Mouse (Mus musculus): ENCODE data around the gene Vmn2r28. TPM values are rescaled to one million over a fixed set of nuclear protein-coding genes. Genes with fewer than 3 reads are reported as not detected.
"Not testable (repeated sequence)": the region's sequence is repeated elsewhere in the genome, so short reads cannot be mapped to it uniquely, and the experiment has no call there.

Gene Vmn2r28
- polyA plus RNA-seq (2012; rRNA removed) (not detected in 2 replicates), polyA plus RNA-seq (2014; fragmentation: Nextera tagmentation; extraction: Ambion mirVana) (not detected in 2 replicates)

DNA sequence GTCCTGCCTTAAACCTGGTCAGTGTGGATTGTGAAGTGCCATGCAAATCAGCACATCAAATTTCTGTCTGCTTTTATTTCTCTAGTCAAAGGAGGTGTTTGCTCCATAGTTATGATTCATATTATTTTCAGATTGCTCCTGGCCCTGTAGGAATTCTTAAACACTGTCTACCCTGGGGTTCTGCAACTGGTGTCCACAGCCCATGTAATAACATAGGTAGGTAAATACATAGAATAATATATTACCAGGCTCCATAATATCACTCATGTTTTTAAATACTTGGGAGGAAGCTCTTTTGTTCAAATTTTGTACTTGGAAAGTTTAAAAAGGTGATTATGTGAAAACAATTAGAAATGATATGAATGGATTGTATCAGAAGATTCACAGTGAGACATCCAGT lies at the start of gene Vmn2r28:
Gene Vmn2r28 (minus strand): TSS at position 101 of the 400 bp plus-strand sequence.
- not testable (repeated sequence) for H3K4me2 ChIP-seq (replicated peaks; ENCODE audit: low read depth, low read length, severe bottlenecking); DNase-seq (ENCODE audit: low spot score); H3K4me1 ChIP-seq (ENCODE audit: control insufficient read depth, insufficient read depth, low read length); H3K4me3 ChIP-seq (replicated peaks; ENCODE audit: low read length); H3K27me3 ChIP-seq (ENCODE audit: control insufficient read depth, insufficient read depth, low read length); ATAC-seq (ENCODE audit: low FRiP score, low read depth); H3K27ac ChIP-seq (replicated peaks; ENCODE audit: low read depth, low read length); H3K36me3 ChIP-seq (ENCODE audit: control insufficient read depth, insufficient read depth, low read length); H3K9ac ChIP-seq (ENCODE audit: low read depth, low read length, severe bottlenecking); H3K9me3 ChIP-seq (ENCODE audit: control insufficient read depth, low read length)

GRCm38 (mm10) chr7:5540770-5541436 lies 47.1 kb upstream of the Vmn2r28 start:
- DNase-seq (ENCODE audit: low spot score); H3K27me3 ChIP-seq (ENCODE audit: control insufficient read depth, insufficient read depth, low read length); H3K36me3 ChIP-seq (ENCODE audit: control insufficient read depth, insufficient read depth, low read length); H3K9me3 ChIP-seq (ENCODE audit: control insufficient read depth, low read length); H3K4me1 ChIP-seq (ENCODE audit: control insufficient read depth, insufficient read depth, low read length); H3K4me3 ChIP-seq (replicated peaks; ENCODE audit: low read length); H3K9ac ChIP-seq (ENCODE audit: low read depth, low read length, severe bottlenecking); H3K4me2 ChIP-seq (replicated peaks; ENCODE audit: low read depth, low read length, severe bottlenecking); H3K27ac ChIP-seq (replicated peaks; ENCODE audit: low read depth, low read length); ATAC-seq (ENCODE audit: low FRiP score, low read depth): not testable (repeated sequence)
- WGBS, result 55% methylated on average over 3 of the region's 3 CpGs

GRCm38 (mm10) chr7:5456674-5457073 lies 37.1 kb downstream of the Vmn2r28 start, which contains the start of gene Vmn1r59:
TSS of gene Vmn1r59 (minus strand) at chr7:5456774.
- Histone ChIP-seq H3K4me2 (replicated peaks; ENCODE audit: low read depth, low read length, severe bottlenecking) (no peak within 1 kb of the TSS), H3K9me3 (ENCODE audit: control insufficient read depth, low read length) (peaks cover 7% of the 10 kb centered on the region; the same call in 1 of the 2 replicates), H3K27ac (replicated peaks; ENCODE audit: low read depth, low read length) (no peak within 1 kb of the TSS), H3K27me3 (ENCODE audit: control insufficient read depth, insufficient read depth, low read length) (no peaks in the 10 kb centered on the region), H3K36me3 (ENCODE audit: control insufficient read depth, insufficient read depth, low read length) (no peaks in the 10 kb centered on the region), H3K4me1 (ENCODE audit: control insufficient read depth, insufficient read depth, low read length) (no peaks in the 10 kb centered on the region), H3K9ac (ENCODE audit: low read depth, low read length, severe bottlenecking) (no peak within 1 kb of the TSS), H3K4me3 (replicated peaks; ENCODE audit: low read length) (no peak within 1 kb of the TSS)
- no peak for ATAC-seq (ENCODE audit: low FRiP score, low read depth)
- TF ChIP-seq POLR2A (IDR thresholded peaks at IDR 0.05; ENCODE audit: borderline replicate concordance, extremely low read depth, insufficient read depth, insufficient read length), result no peak
- DNase-seq (ENCODE audit: low spot score), result no peak

DNA sequence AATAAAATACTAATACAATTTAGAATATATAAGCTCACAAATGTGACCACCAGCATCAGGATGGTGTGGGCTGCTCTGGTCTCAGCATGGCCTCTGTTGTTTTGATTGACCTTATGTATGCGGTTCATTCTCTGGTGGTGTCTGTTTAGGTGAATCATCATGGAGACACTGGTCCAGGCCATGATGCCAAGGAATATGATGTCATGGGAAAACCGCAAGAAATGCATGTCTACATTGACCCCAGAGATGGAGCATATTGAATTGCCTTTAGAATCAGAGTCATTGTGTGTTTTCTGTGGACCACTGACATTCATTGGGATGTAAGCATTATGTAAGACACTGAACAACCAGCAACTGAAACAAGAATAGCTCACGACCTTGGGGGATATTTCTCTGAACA lies 39.7 kb downstream of the Vmn2r28 start:
- WGBS, result 67% methylated on average over 3 of the region's 3 CpGs
- H3K27me3 ChIP-seq (ENCODE audit: control insufficient read depth, insufficient read depth, low read length); H3K36me3 ChIP-seq (ENCODE audit: control insufficient read depth, insufficient read depth, low read length); H3K4me2 ChIP-seq (replicated peaks; ENCODE audit: low read depth, low read length, severe bottlenecking); H3K4me3 ChIP-seq (replicated peaks; ENCODE audit: low read length); H3K9me3 ChIP-seq (ENCODE audit: control insufficient read depth, low read length); H3K4me1 ChIP-seq (ENCODE audit: control insufficient read depth, insufficient read depth, low read length); H3K27ac ChIP-seq (replicated peaks; ENCODE audit: low read depth, low read length); ATAC-seq (ENCODE audit: low FRiP score, low read depth); DNase-seq (ENCODE audit: low spot score); H3K9ac ChIP-seq (ENCODE audit: low read depth, low read length, severe bottlenecking): not testable (repeated sequence)

DNA sequence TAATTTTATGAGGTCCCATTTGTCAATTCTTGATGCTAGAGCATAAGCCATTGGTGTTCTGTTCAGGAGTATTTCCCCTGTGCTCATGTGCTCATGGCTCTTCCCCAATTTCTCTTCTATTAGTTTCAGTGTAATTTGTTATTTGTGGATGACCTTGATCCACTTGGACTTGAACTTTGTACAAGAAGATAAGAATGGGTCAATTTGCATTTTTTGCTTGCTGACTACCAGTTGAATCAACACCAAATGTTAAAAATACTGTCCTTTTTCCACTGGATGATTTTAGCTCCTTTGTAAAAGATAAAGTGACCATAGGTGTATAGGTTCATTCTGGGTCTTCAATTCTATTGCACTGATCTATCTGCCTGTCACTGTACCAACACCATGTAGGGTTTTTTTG lies 45.1 kb downstream of the Vmn2r28 start:
- no peak overlapping the region for H3K4me3 ChIP-seq (replicated peaks; ENCODE audit: low read length)
- no peak overlapping the region for H3K9ac ChIP-seq (ENCODE audit: low read depth, low read length, severe bottlenecking)
- no peaks in the 10 kb centered on the region for H3K4me1 ChIP-seq (ENCODE audit: control insufficient read depth, insufficient read depth, low read length)
- H3K27me3 ChIP-seq (ENCODE audit: control insufficient read depth, insufficient read depth, low read length), result no peaks in the 10 kb centered on the region
- H3K36me3 ChIP-seq (ENCODE audit: control insufficient read depth, insufficient read depth, low read length), result no peaks in the 10 kb centered on the region
- no peak for TF ChIP-seq POLR2A (IDR thresholded peaks at IDR 0.05; ENCODE audit: borderline replicate concordance, extremely low read depth, insufficient read depth, insufficient read length)
- no peak overlapping the region for H3K4me2 ChIP-seq (replicated peaks; ENCODE audit: low read depth, low read length, severe bottlenecking)
- ATAC-seq (ENCODE audit: low FRiP score, low read depth) (no peak), DNase-seq (ENCODE audit: low spot score) (no peak)
- H3K9me3 ChIP-seq (ENCODE audit: control insufficient read depth, low read length), result no peaks in the 10 kb centered on the region
- no peak overlapping the region for H3K27ac ChIP-seq (replicated peaks; ENCODE audit: low read depth, low read length)

Other genes with a start within 250 kb of the Vmn2r28 start
- gene Gm5065, start 143.4 kb downstream of the Vmn2r28 start, polyA plus RNA-seq (2012; rRNA removed), result not detected in 2 replicates
- gene Gm5065, start 143.4 kb downstream of the Vmn2r28 start, polyA plus RNA-seq (2014; fragmentation: Nextera tagmentation; extraction: Ambion mirVana), result not detected in 2 replicates
- not detected in 2 replicates for gene Nlrp2, start 142.9 kb downstream of the Vmn2r28 start, polyA plus RNA-seq (2012; rRNA removed)
- gene Nlrp2, start 142.9 kb downstream of the Vmn2r28 start, polyA plus RNA-seq (2014; fragmentation: Nextera tagmentation; extraction: Ambion mirVana), result not detected in 2 replicates
- gene Vmn1r58, start 80.6 kb downstream of the Vmn2r28 start, polyA plus RNA-seq (2012; rRNA removed), result not detected in 2 replicates
- not detected in 2 replicates for gene Vmn1r58, start 80.6 kb downstream of the Vmn2r28 start, polyA plus RNA-seq (2014; fragmentation: Nextera tagmentation; extraction: Ambion mirVana)
- gene Vmn1r59, start 37.2 kb downstream of the Vmn2r28 start, polyA plus RNA-seq (2012; rRNA removed), result not detected in 2 replicates
- not detected in 2 replicates for gene Vmn1r59, start 37.2 kb downstream of the Vmn2r28 start, polyA plus RNA-seq (2014; fragmentation: Nextera tagmentation; extraction: Ambion mirVana)
- gene Vmn1r60, start 53.4 kb upstream of the Vmn2r28 start, polyA plus RNA-seq (2012; rRNA removed), result not detected in 2 replicates
- not detected in 2 replicates for gene Vmn1r60, start 53.4 kb upstream of the Vmn2r28 start, polyA plus RNA-seq (2014; fragmentation: Nextera tagmentation; extraction: Ambion mirVana)
- not detected in 2 replicates for gene Vmn1r61, start 119.3 kb upstream of the Vmn2r28 start, polyA plus RNA-seq (2012; rRNA removed)
- gene Vmn1r61, start 119.3 kb upstream of the Vmn2r28 start, polyA plus RNA-seq (2014; fragmentation: Nextera tagmentation; extraction: Ambion mirVana), result not detected in 2 replicates
- not detected in 2 replicates for gene Vmn1r62, start 179.7 kb upstream of the Vmn2r28 start, polyA plus RNA-seq (2012; rRNA removed)
- gene Vmn1r62, start 179.7 kb upstream of the Vmn2r28 start, polyA plus RNA-seq (2014; fragmentation: Nextera tagmentation; extraction: Ambion mirVana), result not detected in 2 replicates

All from limb, embryonic 14.5 days (tissue).